Mouse (Mus musculus): ENCODE measurements around the gene Dleu7.

DNA sequence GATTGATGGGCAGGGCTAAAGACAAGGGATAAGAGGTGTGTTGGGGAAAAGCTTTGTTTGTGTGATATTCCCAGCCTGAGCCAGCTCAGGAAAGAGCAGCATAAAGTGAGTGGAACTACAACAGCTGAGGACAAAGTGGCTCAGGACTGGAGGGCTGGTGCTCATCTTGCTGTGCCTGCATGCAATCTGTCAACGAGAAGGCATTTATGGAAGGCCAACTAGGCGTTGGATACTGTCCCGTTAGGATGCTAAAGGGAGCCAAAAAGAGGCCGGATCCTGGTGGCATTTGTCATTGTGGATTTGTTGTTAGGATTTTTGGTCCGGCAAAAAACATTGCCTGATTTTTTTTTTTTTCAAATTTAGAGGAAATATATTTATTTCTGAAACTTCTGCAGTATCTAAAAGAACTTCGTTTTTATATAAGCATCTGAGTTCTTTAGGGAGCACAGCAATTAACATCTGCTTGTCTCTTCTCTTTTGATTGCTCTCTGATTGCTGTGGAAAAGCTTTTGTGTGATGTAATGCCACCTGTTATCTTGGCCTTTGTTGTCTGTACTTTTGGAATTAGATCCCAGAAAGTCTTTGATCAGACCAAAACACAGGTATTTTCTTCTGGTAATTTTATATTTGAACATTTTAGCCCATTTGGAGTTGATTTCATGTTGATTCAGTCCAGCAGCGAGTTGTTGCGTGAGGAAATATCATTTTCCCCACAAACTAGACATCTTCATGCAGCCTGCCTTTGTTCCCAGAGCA is 49.2 kb upstream of the Dleu7 start:
- TF ChIP-seq CTCF (IDR thresholded peaks at IDR 0.05; ENCODE audit: insufficient read depth, low read length) (no peak), POLR2A (IDR thresholded peaks at IDR 0.05; ENCODE audit: borderline replicate concordance, extremely low read depth, low read depth, low read length) (no peak)

All from lung, adult 2 months (tissue).